Mouse (Mus musculus) lung, postnatal 0 days (tissue): ENCODE measurements around the gene Umps.

ENCODE experiments used
- CTCF ChIP-seq: IDR thresholded peaks from 2 replicates; pipeline ENCODE4 v1.5.1; 2016; ENCODE audit warnings: antibody characterized with exemption, mild to moderate bottlenecking
- EP300 ChIP-seq: IDR thresholded peaks from 2 replicates; pipeline ENCODE4 v1.6.1; 2016; ENCODE audit warnings: antibody characterized with exemption, mild to moderate bottlenecking, control low read depth

DNA sequence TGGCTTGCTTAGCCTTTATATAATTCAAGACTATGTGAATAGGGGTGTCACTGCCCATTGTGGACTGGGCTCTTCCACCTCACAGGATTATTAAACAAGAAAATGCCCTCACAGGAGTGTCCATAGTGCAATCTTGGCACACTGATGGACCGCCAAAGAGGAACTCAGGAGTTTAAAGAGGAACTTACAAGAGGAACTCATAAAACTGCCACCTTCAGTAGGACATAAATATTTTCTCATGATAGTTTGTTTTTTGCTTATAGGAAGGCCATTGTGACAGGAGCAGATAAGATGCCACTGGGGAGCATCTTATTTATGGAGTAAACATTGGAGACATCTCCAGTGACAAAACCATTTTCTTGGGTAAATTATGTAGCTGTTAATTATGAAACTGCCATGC lies 12.0 kb downstream of the Umps start:
- no peak for TF ChIP-seq CTCF
- no peak for TF ChIP-seq EP300
